Mouse (Mus musculus) small intestine, adult 2 months (tissue): Measurements from ENCODE around the gene Yeats2. TPM values are rescaled to one million over a fixed set of nuclear protein-coding genes. Genes with fewer than 3 reads are reported as not detected.

Source experiments
- H3K27ac ChIP-seq: fragments of 200-500 bp; 2 replicates; pipeline ENCODE4 v1.5.1; 2012; ENCODE audit warnings: low read depth, low read length, control low read depth, inconsistent platforms; ENCODE audit not compliant: insufficient read depth
- H3K27me3 ChIP-seq: fragments of 200-500 bp; 2 replicates; pipeline ENCODE4 v1.6.1; 2012; ENCODE audit warnings: mild to moderate bottlenecking, moderate library complexity, low read length, inconsistent platforms; ENCODE audit not compliant: control insufficient read depth, insufficient read depth
- H3K36me3 ChIP-seq: fragments of 200-500 bp; 2 replicates; pipeline ENCODE4 v1.6.1; 2012; ENCODE audit warnings: mild to moderate bottlenecking, low read length, control low read depth, inconsistent platforms; ENCODE audit not compliant: control insufficient read depth, insufficient read depth
- H3K4me1 ChIP-seq: fragments of 200-500 bp; 2 replicates; pipeline ENCODE4 v1.6.1; 2012; ENCODE audit warnings: low read length, inconsistent platforms, mixed read lengths; ENCODE audit not compliant: control insufficient read depth, insufficient read depth, insufficient read length
- H3K4me3 ChIP-seq: fragments of 200-500 bp; 2 replicates; pipeline ENCODE4 v1.5.1; 2012; ENCODE audit warnings: low read depth, mild to moderate bottlenecking, control low read depth, inconsistent platforms, low read length, moderate library complexity
- CTCF ChIP-seq: fragments of 200-500 bp; IDR thresholded peaks from 2 replicates; pipeline ENCODE4 v1.5.1; 2012; ENCODE audit warnings: low read depth, mild to moderate bottlenecking, control low read depth, inconsistent platforms, low read length, moderate library complexity, mixed read lengths; ENCODE audit not compliant: insufficient replicate concordance, insufficient read length; ENCODE audit errors: extremely low read depth
- POLR2A ChIP-seq: fragments of 200-500 bp; IDR thresholded peaks from 2 replicates; pipeline ENCODE4 v1.6.1; 2012; ENCODE audit warnings: low read depth, mild to moderate bottlenecking, control low read depth, inconsistent platforms, low read length, moderate library complexity
- WGBS: fragments of 180-500 bp; shearing (Covaris S2); methylation state at CpG from one replicate; pipeline ENCODE4 v1.1.7; 2018; 5-methylcytosine and 5-hydroxymethylcytosine counted together
- polyA plus RNA-seq: library from polyadenylated mRNA; depleted of rRNA; stranded (reverse); fragments of >200 nt; gene quantifications from 2 replicates; pipeline ENCODE4 v1.2.3, GENCODE M21; 2012; rRNA removed

Yeats2 gene
- polyA plus RNA-seq, 1 experiment: 7.3 TPM

GRCm38 (mm10) chr16:20248442-20249174, 107.7 kb downstream of the Yeats2 start:
- Histone ChIP-seq H3K4me1 (no peaks in the 10 kb centered on the region), H3K4me3 (no peak overlapping the region), H3K27me3 (no peaks in the 10 kb centered on the region), H3K27ac (no peak overlapping the region), H3K36me3 (no peaks in the 10 kb centered on the region)
- TF ChIP-seq CTCF (no peak), POLR2A (no peak)
- 85% methylated on average over 9 of the region's 9 CpGs for WGBS

- no peak overlapping the region for H3K27ac ChIP-seq
- WGBS: 82% methylated on average over 5 of the region's 5 CpGs
- TF ChIP-seq POLR2A: no peak
- no peak for TF ChIP-seq CTCF
- H3K27me3 ChIP-seq: no peaks in the 10 kb centered on the region
- H3K36me3 ChIP-seq: no peaks in the 10 kb centered on the region
- no peak overlapping the region for H3K4me3 ChIP-seq
- no peaks in the 10 kb centered on the region for H3K4me1 ChIP-seq
Observed at GRCm38 (mm10) chr16:20257926-20258325, 117.1 kb downstream of the Yeats2 start.

GRCm38 (mm10) chr16:20265089-20265488, 124.2 kb downstream of the Yeats2 start:
- Histone ChIP-seq H3K4me1 (no peaks in the 10 kb centered on the region), H3K27me3 (no peaks in the 10 kb centered on the region), H3K4me3 (no peak overlapping the region), H3K27ac (no peak overlapping the region), H3K36me3 (no peaks in the 10 kb centered on the region)
- TF ChIP-seq POLR2A (no peak), CTCF (no peak)
- WGBS: 44% methylated on average over 7 of the region's 7 CpGs

- H3K27me3 ChIP-seq: no peaks in the 10 kb centered on the region
- H3K27ac ChIP-seq: no peak overlapping the region
- TF ChIP-seq CTCF: no peak
- TF ChIP-seq POLR2A: no peak
- WGBS: 73% methylated on average over 4 of the region's 4 CpGs
- no peak overlapping the region for H3K4me3 ChIP-seq
- no peaks in the 10 kb centered on the region for H3K4me1 ChIP-seq
- H3K36me3 ChIP-seq: no peaks in the 10 kb centered on the region
Observed at GRCm38 (mm10) chr16:20271339-20271738, 130.5 kb downstream of the Yeats2 start.

GRCm38 (mm10) chr16:20272994-20273393, 132.1 kb downstream of the Yeats2 start:
- Histone ChIP-seq H3K4me3 (no peak overlapping the region), H3K27me3 (no peaks in the 10 kb centered on the region), H3K36me3 (peaks cover under 1% of the 10 kb centered on the region; the same call in 1 of the 2 replicates), H3K4me1 (no peaks in the 10 kb centered on the region), H3K27ac (no peak overlapping the region)
- 10% methylated on average over 3 of the region's 3 CpGs for WGBS
- TF ChIP-seq CTCF (no peak), POLR2A (no peak)

GRCm38 (mm10) chr16:20279395-20279794, 138.5 kb downstream of the Yeats2 start:
- 80% methylated on average over 5 of the region's 5 CpGs for WGBS
- TF ChIP-seq CTCF: no peak
- TF ChIP-seq POLR2A: no peak
- Histone ChIP-seq H3K27me3 (no peaks in the 10 kb centered on the region), H3K27ac (no peak overlapping the region), H3K4me3 (no peak overlapping the region), H3K36me3 (peaks cover 42% of the 10 kb centered on the region), H3K4me1 (no peaks in the 10 kb centered on the region)

GRCm38 (mm10) chr16:20280238-20280637, 139.4 kb downstream of the Yeats2 start:
- no peaks in the 10 kb centered on the region for H3K4me1 ChIP-seq
- WGBS: 76% methylated on average over 4 of the region's 4 CpGs
- TF ChIP-seq CTCF (no peak), POLR2A (no peak)
- H3K36me3 ChIP-seq: peaks cover 47% of the 10 kb centered on the region
- no peaks in the 10 kb centered on the region for H3K27me3 ChIP-seq
- H3K4me3 ChIP-seq: no peak overlapping the region
- no peak overlapping the region for H3K27ac ChIP-seq

Other genes starting within 250 kb of the Yeats2 start
- 1.1 and 3.0 TPM in 2 replicates for gene Klhl6, start 158.0 kb upstream of the Yeats2 start, polyA plus RNA-seq
- 0.88 and 2.0 TPM in 2 replicates for gene Klhl24, start 43.5 kb upstream of the Yeats2 start, polyA plus RNA-seq
- gene Map6d1, start 100.3 kb downstream of the Yeats2 start, polyA plus RNA-seq: 0.05 and 0.10 TPM in 2 replicates
- gene Parl, start 161.3 kb downstream of the Yeats2 start, polyA plus RNA-seq: 13.4 and 21.8 TPM in 2 replicates
- gene Cyp2ab1, start 184.3 kb downstream of the Yeats2 start, polyA plus RNA-seq: 0.32 TPM in 1 of 2 replicates, not detected in the other